Mouse (Mus musculus): Measurements from ENCODE around the gene Ppp1r13b. TPM values are rescaled to one million over a fixed set of nuclear protein-coding genes. Genes with fewer than 3 reads are reported as not detected.

Ppp1r13b gene
- polyA plus RNA-seq, 2 experiments, result 2.8 to 2.9 TPM

DNA sequence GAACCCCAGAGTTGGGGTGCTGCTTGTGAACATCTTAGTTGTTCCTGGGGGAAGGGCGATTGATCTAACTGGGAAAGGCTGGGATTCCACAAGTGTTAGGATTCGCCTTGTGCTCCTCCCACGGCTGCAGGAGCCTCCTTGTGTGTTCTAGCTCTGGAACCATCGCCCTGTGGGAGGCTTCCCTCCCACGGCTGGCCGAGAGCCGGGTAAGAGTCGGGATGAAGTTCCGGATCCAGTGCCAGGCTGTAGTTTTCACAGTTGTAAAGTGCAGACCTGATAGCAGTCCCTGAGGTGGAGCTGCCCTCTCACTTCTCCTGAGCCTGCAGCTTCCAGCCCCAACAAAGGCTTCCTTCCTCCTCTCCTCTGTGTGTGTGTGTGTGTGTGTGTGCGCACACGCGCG, 91.4 kb downstream of the Ppp1r13b start:
- H3K9ac ChIP-seq (replicated peaks), result peak overlapping the region; percentile 60
- DNase-seq (ENCODE audit: low read depth in 3 of 3, low spot score in 3 of 3), result no peak

DNA sequence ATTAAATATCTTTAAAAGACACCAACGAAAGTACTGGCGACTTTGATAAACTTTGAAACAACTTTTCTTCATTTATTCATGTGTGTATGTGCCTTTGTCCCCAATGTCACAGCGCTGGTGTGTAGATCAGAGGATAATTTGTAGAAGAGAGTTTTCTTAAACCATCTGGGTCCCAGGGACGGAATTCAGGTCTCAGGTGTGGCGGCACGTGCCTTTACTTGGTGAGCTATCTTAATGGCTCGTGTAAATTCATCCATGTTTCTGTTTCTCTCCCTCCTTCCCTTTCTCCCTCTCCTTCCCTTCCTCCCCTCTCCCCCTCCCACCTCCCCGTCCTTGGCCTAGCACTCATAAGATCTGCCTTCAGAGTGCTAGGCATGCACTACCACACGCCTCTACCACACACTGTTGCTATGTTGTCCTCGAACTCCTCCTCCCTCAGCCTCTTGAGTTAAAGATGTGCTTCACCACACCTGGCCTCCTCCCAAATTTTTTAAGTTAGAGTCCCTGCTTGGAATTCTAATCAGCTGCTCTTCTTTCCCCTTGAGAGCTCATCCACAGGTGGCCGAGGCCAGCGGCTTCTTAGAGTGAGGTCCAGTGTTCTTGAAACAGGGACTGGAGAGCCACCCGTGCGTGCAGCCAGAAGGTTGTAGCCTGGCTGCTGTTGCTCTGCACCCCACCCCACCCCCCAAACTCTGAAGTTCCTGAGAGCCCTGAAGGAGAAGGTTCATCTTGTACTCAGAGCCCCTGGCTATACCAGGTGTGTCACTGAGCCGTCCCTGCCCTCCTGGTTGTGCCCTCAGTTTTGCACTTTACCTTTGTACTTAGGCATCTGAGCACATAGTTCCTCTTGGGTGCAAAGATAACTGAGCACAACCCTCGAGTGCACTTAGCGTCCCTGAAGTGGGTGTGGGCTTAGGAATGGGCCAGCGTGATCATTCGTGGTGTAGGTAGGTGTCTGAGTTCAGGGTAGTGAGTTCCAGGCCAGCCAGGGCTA, 92.8 kb downstream of the Ppp1r13b start:
- Histone ChIP-seq H3K27ac (peak overlapping the region; percentile 66), H3K9me3 (ENCODE audit: control insufficient read depth, low read length) (no peaks in the 10 kb centered on the region), H3K27me3 (ENCODE audit: control insufficient read depth, insufficient read depth, low read length) (no peaks in the 10 kb centered on the region), H3K36me3 (replicated peaks; ENCODE audit: control insufficient read depth, insufficient read depth, low read depth) (no peaks in the 10 kb centered on the region; the same call in 1 of the 2 replicates), H3K9ac (replicated peaks) (peak overlapping the region; percentile 58), H3K4me2 (ENCODE audit: low read depth) (peak overlapping the region; percentile 96), H3K4me1 (replicated peaks; ENCODE audit: control insufficient read depth in 2 of 2, insufficient read depth in 2 of 2, low read length in 1 of 2) (peaks cover 40 to 47% of the 10 kb centered on the region in 2 experiments), H3K4me3 (ENCODE audit: insufficient read depth in 1 of 2, low read depth in 2 of 2, low read length in 2 of 2) (peak overlapping the region; percentile 66 to 86)
- TF ChIP-seq CTCF (IDR thresholded peaks at IDR 0.05; ENCODE audit: low read depth), result no peak
- TF ChIP-seq EP300 (IDR thresholded peaks at IDR 0.05; ENCODE audit: low read depth), result no peak
- DNase-seq (ENCODE audit: low read depth in 3 of 3, low spot score in 3 of 3) (no peak), ATAC-seq (ENCODE audit: insufficient read depth) (no peak)
- 14% methylated on average over 19 of the region's 19 CpGs for WGBS (ENCODE audit: insufficient replicate concordance)

More for the DNA sequence above, 91.4 kb downstream of the Ppp1r13b start:
- H3K9me3 ChIP-seq (ENCODE audit: control insufficient read depth, low read length), result no peaks in the 10 kb centered on the region
- no peak for ATAC-seq (ENCODE audit: insufficient read depth)
- TF ChIP-seq EP300 (IDR thresholded peaks at IDR 0.05; ENCODE audit: low read depth) (no peak), CTCF (IDR thresholded peaks at IDR 0.05; ENCODE audit: low read depth) (no peak)
- peak overlapping the region; percentile 31 to 66 for H3K4me3 ChIP-seq (ENCODE audit: insufficient read depth in 1 of 2, low read depth in 2 of 2, low read length in 2 of 2)
- H3K4me1 ChIP-seq (replicated peaks; ENCODE audit: control insufficient read depth in 2 of 2, insufficient read depth in 2 of 2, low read length in 1 of 2), result peaks cover 40 to 47% of the 10 kb centered on the region in 2 experiments
- peak overlapping the region; percentile 66 for H3K27ac ChIP-seq
- H3K4me2 ChIP-seq (ENCODE audit: low read depth), result peak overlapping the region; percentile 96
- no peaks in the 10 kb centered on the region for H3K27me3 ChIP-seq (ENCODE audit: control insufficient read depth, insufficient read depth, low read length)
- no peaks in the 10 kb centered on the region; the same call in none of the 2 replicates for H3K36me3 ChIP-seq (replicated peaks; ENCODE audit: control insufficient read depth, insufficient read depth, low read depth)
- 64% methylated on average over 13 of the region's 13 CpGs for WGBS (ENCODE audit: insufficient replicate concordance)

DNA sequence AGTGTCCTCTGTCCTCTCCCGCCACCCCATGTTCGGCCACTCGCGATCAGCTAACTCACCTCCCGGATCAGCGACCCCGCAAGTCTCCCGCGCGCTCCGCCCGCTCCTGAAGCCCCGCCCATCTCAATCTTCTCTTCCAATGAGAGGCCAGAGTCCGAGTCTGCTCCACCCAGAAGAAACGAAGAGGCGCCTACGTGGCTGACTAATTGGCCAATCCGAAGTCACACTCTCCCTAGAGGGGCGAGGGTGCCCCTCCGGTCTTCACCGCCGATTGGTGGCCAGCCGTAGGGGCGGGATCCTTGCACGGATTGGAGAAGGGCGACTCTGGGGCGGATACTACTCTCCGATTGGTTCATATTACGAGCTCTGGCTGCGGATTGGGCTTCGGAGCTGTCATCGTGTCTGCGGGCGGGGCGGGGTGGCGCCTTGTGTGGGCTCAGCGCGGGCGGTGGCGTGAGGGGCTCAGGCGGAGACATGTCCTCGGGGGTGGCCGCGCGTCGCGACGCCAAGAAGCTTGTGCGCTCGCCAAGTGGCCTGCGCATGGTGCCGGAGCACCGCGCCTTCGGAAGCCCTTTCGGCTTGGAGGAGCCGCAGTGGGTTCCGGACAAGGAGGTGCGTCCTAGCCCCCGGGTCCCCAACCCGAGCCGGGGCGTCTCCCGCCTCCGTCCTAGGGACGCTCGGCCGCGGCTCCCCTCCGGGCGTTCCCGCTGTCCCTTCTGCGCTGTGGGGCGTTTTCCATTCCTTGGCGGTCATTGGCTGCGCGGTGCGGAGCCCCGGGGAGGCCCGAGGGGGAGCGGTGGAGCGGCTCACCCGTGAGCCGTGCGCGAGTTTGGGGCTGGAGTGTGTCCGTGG, 93.9 kb downstream of the Ppp1r13b start, which contains the start of the genes Xrcc3 and Zfyve21:
Xrcc3 (minus strand) TSS at position 108 of the 852 bp plus-strand sequence.
Zfyve21 (plus strand) TSS at position 405 of the 852 bp plus-strand sequence.
- Histone ChIP-seq H3K27me3 (ENCODE audit: control insufficient read depth, insufficient read depth, low read length) (no peaks in the 10 kb centered on the region), H3K4me2 (ENCODE audit: low read depth) (peak within 1 kb of the TSS; percentile 96), H3K4me1 (replicated peaks; ENCODE audit: control insufficient read depth in 2 of 2, insufficient read depth in 2 of 2, low read length in 1 of 2) (peaks cover 46 to 50% of the 10 kb centered on the region in 2 experiments), H3K9ac (replicated peaks) (peak within 1 kb of the TSS; percentile 86), H3K4me3 (ENCODE audit: insufficient read depth in 1 of 2, low read depth in 2 of 2, low read length in 2 of 2) (peak within 1 kb of the TSS; percentile 86), H3K27ac (peak within 1 kb of the TSS; percentile 66), H3K36me3 (replicated peaks; ENCODE audit: control insufficient read depth, insufficient read depth, low read depth) (no peaks in the 10 kb centered on the region; the same call in 1 of the 2 replicates), H3K9me3 (ENCODE audit: control insufficient read depth, low read length) (no peaks in the 10 kb centered on the region)
- peak; percentile 68 for TF ChIP-seq EP300 (IDR thresholded peaks at IDR 0.05; ENCODE audit: low read depth)
- TF ChIP-seq CTCF (IDR thresholded peaks at IDR 0.05; ENCODE audit: low read depth), result no peak
- ATAC-seq (ENCODE audit: insufficient read depth) (peak; percentile 92), DNase-seq (ENCODE audit: low read depth in 3 of 3, low spot score in 3 of 3) (peak; percentile 99)
- WGBS (ENCODE audit: insufficient replicate concordance), result under 1% methylated on average over 87 of the region's 87 CpGs

DNA sequence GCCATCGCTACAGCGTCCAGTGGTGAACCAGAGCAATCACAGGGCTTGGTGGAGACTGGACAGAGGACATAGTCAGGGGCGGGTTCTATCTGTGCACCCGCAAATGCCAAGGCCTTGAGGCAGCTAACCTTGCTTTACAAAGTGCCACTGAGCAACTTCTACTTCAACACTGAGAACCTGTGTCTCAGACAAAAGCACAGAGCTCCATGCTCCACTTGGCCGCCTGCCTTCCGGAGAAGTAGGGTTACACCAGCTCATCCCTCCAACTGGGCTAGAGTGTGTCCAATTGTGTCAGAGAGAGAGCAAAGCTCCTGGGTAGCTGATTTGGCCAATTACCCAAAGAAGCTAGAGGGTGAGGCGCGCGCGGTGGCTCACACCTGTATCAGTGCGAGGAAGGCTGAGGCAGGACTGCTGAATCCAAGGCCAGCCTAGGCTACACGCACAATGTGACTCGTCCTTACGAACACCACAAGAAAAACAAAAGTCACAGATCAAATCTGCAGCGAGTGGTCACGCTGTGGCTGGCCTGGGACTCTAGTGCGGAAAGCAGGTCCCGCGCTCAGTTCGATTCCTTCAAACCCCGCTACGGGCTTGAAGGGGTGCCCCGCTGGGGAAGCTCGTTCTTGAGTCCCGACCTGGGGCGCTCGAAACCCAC, 94.7 kb downstream of the Ppp1r13b start:
- Histone ChIP-seq H3K4me3 (ENCODE audit: insufficient read depth in 1 of 2, low read depth in 2 of 2, low read length in 2 of 2) (peak overlapping the region; percentile 86), H3K27me3 (ENCODE audit: control insufficient read depth, insufficient read depth, low read length) (no peaks in the 10 kb centered on the region), H3K9me3 (ENCODE audit: control insufficient read depth, low read length) (no peaks in the 10 kb centered on the region), H3K9ac (replicated peaks) (peak overlapping the region; percentile 86), H3K27ac (peak overlapping the region; percentile 2), H3K4me1 (replicated peaks; ENCODE audit: control insufficient read depth in 2 of 2, insufficient read depth in 2 of 2, low read length in 1 of 2) (peaks cover 45 to 46% of the 10 kb centered on the region in 2 experiments), H3K36me3 (replicated peaks; ENCODE audit: control insufficient read depth, insufficient read depth, low read depth) (peaks cover 2% of the 10 kb centered on the region), H3K4me2 (ENCODE audit: low read depth) (peak overlapping the region; percentile 88)
- WGBS (ENCODE audit: insufficient replicate concordance), result 4% methylated on average over 27 of the region's 27 CpGs
- TF ChIP-seq CTCF (IDR thresholded peaks at IDR 0.05; ENCODE audit: low read depth), result no peak
- no peak for TF ChIP-seq EP300 (IDR thresholded peaks at IDR 0.05; ENCODE audit: low read depth)
- DNase-seq (ENCODE audit: low read depth in 3 of 3, low spot score in 3 of 3) (peak in 1 of 3 experiments; percentile 38), ATAC-seq (ENCODE audit: insufficient read depth) (no peak)

Measured in liver, embryonic 14.5 days (tissue).